Mouse (Mus musculus): Measurements from ENCODE around the gene Pitpnb.

Gene Pitpnb

DNA sequence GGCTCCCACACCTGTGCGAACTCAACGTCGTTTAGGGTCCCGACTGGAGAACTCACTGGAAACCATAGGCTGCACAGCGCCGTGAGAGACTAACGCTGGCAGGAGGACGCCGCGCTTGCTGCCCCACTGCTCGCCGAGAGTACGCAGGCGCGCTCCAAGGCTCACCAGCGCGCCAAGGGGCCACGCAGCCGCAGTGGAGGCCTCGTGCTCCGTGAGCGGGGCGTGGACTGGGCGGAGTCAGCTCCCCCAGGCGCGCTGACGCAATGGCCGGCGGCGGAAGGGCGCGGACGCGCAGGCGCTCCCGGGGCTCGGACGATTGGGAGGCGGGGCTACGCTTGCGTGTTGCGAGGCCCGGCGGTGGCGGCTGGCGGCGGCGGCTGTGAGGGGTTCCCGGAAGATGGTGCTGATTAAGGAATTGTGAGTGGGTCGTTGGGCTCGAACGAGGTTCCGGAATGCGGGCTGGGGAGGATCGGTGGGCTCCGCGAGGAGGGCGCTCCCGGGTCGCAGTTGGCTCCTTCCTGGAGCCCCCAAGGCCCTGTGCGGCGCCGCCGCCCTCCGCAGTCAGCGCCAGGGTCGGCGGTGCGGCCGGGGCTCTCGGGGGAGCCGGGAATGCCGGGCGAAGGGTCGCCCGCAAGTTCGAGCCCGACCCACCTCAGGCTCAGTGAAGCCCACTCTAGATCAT is at the start of gene Pitpnb:
TSS of gene Pitpnb (plus strand) at position 347 of the 682 bp plus-strand sequence.
- DNase-seq (ENCODE audit: low spot score in 2 of 2), result peak; percentile 98 to 99

DNA sequence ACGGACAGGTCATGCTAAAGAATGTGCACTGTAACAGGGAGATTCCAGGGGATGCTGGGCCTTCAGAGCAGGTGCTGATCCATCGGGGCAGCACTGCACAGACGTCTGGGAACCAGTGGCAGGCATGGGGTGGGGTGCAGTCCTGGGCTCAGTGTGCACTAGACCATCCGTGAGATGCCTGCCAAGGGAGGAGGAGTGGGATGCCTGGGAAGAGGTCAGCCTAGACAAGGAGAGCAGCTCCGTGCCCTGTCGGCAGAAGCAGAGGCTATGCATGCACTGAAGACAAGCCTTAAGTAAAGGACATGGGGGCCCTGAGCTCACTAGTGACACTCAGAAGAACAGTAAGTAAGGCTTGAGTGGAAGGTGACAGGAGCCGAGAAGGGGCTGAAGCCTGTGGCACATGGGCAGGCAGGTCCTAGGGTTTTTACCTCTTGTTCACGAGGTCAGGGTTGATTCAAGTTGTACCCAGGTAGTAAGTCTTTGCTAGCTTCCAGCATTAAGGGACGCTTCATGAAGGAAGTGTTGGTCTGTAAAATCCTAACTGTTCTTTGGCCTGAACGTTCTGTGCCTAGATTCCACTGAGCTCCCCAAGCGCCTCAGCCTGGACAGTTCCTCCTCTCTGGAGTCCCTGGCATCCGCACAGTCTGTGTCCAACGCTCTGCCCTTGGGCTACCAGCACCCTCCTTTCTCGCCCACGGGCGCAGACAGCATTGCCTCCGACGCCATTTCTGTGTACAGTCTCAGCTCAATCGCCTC is 46.0 kb upstream of the Pitpnb start:
- DNase-seq (ENCODE audit: low spot score in 2 of 2), result no peak

DNA sequence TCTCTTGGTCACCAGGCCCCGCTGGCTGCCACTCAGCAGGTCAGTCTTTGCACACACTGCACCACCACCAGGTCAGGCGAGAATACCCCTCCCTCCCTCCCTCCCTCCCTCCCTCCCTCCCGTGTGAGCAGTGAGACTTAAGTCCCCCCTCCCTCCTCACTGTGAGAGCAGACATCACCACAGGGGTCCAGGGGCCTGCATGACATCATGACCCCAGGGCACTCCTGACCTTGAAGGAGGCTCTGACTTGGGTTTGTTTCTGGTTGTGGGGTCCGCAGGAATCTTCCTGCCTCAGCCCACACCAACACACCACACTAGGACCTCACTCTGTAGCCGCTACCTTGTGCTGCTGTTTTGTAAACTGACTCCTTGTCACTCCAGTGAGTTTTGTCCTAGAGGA is 43.0 kb upstream of the Pitpnb start:
- no peak for DNase-seq (ENCODE audit: low spot score in 2 of 2)

DNA sequence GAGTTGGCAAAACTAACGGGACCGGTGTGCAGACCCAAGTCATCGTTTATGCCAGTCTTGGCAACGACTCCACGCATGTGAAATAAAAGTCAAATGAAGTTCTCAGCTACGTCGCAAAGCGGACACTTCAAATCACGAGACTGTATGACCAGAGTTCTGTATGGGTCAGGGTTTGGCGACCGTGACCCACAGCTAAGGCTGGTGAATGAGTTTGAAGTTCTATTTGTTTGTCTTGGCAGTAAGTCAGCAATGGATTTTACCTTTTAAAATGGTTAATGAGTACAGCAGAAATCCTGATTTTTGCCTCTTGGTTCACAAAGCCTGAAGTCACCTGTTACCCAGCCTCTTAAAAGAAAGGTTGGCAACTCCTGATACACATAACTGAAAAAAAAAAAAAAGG is 42.1 kb upstream of the Pitpnb start:
- no peak for DNase-seq (ENCODE audit: low spot score in 2 of 2)

DNA sequence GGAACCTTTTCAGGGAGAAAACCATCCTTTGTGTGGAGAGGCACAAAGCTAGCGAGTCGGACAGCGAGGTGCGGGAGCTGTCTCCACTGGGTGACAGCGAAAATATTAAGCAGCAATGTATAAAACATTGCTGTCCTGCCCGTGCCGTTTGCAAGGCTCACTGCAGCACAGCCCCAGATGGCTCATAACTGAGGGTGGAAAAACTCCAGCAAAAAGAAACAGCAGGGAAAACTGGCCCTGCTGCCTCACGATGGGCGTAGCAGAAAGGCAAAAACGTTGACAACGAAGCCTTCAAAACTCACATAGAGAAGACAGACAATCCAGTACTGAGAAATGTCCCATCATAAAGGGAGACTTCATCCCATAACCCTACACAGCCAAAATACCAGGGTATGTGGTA is 40.5 kb upstream of the Pitpnb start:
- no peak for DNase-seq (ENCODE audit: low spot score in 2 of 2)

DNA sequence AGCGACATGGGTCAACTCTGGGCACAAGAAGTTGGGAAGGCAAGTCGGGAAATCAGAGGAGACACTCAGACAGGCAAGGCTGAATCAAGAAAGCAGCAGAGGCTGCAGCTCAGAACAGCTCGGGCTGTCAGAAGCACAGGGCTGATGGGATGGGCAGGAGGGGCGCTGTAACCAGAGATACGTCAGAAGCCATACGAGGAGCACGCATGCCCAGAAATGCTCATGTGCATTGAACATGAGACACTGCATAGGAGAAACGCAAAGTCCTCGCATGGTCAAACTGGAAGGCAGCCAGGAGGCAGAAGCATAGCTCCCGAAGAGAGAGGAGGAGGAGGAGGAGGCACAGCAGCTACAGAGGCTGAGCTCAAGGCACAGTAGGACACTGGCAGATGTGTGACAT is 38.9 kb upstream of the Pitpnb start:
- no peak for DNase-seq (ENCODE audit: low spot score in 2 of 2)

DNA sequence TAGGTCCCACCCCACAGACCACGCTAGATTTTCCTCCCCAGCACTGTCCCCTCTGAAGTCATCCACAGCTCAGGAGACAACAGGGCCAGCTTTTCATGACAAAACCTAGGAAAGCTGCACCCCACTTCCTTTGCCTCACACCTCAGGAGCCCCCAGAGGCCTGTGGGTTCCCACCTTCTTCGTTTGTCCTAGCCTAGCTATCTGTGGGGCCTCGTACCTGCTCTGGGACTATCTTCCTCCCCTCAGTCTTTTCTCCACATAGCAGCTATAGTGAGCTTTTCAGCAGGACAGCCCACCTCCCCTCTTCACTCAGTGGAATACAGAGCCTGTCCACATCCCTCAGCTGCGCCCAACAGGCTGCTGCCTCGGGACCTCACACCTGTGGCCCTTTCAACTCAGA is 32.8 kb upstream of the Pitpnb start:
- DNase-seq (ENCODE audit: low spot score in 2 of 2), result no peak

DNA sequence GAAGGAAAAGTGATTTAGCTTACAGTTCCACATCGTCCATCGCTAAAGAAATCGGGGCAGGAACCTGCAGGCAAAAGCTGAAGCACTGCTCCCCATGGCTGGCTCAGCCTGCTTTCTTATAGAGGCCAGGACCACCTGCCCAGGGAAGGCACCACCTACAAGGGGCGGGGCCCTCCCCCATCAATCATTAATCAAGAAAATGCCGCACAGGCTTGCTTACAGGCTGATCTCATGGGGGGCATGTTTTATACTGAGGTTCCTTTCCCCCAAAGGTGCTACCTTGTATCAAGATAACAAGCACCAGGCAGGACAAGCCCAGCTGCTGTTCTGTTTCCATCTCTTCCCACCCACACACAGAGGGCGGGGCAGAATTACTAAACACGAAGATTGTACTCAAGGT is 31.9 kb upstream of the Pitpnb start:
- no peak for DNase-seq (ENCODE audit: low spot score in 2 of 2)

DNA sequence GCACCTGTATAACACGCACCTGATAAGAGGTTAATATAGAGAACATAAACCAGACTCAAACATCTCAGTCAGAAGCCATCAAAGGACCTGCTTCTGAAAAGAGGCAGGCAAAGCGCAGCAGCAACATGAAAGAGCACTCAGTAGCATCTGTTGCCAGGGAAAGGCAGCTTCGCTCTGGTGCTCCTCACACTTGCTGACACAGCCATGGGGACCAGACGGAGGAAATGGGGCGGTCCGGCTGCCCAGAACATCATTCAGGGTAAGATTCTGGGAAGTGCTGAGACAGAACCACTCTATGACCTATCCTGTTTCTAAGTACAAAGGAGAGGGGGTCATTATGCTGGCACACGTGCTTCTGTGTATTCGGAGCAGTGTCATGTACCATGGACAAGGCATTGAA is 29.8 kb upstream of the Pitpnb start:
- no peak for DNase-seq (ENCODE audit: low spot score in 2 of 2)

DNA sequence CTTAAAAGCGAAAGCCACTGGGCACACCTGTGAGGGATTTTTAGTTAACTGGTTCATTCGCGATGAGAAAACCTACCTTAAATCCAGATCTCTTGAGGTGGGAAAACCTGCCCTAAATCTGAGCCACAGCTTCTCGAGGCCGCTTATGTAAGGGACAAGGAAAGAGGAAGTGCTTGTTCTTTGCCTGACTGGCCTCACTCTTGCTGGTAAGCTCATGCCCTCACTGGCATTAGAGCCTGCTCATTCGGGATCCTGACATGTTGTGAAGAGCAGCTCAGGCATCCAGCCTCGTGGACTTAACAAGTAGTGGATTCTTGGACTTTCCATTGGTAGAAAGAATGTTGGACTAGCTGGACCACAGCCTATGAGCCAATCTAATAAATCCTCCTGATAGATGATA is 28.8 kb upstream of the Pitpnb start:
- no peak for DNase-seq (ENCODE audit: low spot score in 2 of 2)

DNA sequence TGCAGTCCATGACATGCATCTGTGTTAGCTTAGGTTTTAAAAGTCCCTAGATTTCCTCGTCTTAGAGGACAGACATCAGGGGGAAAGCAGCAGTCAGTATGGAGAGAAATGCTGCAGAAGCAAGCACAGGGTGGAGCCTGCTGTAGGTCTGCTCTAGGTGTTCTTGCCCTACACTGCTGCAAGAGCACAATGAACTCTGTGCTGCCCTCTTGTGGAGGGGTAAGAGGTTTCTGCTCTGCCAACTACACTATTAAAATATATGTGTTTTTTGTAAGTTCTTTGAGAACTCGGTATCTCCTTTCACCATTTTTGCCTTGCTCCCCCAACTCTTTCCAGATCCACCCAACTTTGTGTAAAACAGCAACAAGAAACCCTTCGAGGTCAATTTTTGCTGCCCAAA is 25.8 kb upstream of the Pitpnb start:
- DNase-seq (ENCODE audit: low spot score in 2 of 2), result no peak

DNA sequence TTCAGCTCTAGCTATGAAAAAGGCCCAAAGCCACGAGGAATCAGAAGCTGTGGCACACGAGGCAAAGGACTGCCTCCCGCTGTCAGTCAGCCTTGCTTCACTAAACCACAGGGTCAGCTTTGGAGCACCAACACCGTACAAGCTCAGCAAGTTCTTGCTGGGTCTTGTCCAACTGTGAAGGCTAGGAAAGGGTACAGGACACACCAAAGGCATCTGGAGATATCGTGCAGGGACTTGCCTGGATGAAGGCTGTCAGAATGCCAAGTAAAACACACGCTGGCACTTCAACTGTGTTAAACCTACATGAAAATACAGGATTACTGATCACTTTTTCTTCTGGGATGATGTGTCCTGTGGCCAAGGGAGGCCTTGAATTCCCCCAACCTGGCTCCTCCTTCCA is 20.4 kb upstream of the Pitpnb start:
- DNase-seq (ENCODE audit: low spot score in 2 of 2), result peak in 1 of 2 experiments; percentile 46

DNA sequence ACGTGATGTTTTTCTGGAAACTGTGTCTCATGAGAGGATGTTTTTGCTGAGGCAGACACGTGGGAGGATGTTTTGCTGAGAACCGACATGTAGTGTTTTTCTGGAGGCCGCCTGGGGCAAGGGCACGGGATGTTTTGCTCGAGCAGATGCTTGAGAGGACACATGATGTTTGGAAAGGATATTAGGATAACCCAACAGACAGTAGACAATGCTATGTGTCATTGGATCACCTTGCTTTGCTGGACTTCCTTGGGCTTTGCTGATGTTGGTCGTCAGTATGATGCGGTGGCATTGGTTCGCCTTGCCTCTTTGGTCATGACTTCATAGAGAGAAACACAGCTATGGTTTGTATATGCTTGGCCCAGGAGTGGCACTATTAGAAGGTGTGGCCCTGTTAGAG is 16.7 kb upstream of the Pitpnb start:
- no peak for DNase-seq (ENCODE audit: low spot score in 2 of 2)

DNA sequence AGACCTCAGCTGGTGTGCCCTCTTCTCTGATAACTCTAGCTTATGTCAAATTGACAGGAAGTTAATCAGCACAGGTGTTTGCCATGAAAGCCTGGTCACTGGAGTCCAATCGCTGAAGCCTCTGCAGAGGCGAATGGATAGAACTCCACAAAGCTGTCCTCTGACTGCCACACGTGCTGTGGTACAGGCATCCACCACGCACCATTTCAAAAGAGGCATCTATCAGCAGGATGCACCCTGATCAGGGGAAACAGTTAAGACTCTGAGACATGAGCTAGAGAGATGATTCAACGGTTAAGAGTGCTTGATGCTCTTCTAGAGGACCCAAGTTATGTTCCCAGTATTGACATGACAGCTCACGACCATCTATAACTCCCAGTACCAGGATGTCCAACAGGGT is 15.5 kb upstream of the Pitpnb start:
- no peak for DNase-seq (ENCODE audit: low spot score in 2 of 2)

DNA sequence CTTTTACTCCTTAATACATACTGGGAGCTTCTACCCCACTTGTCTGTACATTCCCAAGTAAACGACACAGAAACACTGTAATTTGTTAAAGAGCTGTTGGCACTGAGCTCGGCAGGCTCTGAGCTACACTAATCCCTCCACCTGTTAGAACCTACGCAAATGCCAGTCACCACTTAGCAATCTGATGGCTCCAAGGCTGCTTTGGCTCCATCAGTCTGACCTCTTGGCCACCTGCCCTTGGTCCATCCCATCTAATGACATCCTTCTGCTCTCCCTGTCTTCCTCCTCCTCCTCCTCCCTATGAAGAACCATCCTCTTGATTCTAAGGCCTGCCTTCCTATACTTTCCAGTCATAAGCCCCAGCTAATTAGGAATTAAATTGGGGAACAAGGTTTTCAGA is 13.0 kb upstream of the Pitpnb start:
- DNase-seq (ENCODE audit: low spot score in 2 of 2), result no peak

DNA sequence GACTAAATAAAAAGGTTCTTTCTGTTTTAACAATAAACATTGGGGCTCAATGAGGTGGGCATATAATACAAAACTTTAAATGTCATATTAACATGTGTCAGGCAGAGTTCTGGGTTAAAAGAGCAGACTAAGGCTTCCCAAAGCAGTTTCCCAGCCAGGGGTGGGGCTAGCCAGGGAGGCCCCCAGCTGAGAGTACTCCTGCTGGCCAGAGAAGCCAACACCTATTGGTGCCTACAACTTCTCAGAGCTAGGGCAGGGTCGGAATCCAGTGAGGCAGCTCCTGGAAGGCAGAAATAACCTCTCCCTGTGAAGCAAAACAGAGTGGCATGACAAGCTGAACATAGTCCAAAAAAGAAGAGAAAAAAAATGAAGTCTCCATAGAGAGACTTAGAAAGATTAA is 11.6 kb upstream of the Pitpnb start:
- no peak for DNase-seq (ENCODE audit: low spot score in 2 of 2)

DNA sequence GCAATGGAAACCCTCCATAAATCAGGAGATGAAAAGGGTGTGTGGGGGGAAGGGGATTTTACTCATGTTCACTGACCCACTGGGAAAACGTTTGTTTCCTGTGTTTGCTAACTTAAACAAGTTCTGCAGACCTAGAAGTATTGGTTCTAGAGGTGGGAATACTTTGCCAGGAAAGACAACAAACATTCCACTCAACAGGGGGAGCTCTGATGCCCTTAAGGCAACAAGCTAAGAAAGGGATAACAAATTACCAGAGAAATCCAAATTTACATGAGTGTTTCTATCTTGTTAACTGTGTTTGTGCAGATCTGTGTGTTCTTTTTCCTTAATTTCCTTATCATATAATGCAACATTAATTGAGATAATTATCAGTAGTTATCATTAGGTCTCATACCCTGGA is 4.8 kb upstream of the Pitpnb start:
- DNase-seq (ENCODE audit: low spot score in 2 of 2), result no peak

DNA sequence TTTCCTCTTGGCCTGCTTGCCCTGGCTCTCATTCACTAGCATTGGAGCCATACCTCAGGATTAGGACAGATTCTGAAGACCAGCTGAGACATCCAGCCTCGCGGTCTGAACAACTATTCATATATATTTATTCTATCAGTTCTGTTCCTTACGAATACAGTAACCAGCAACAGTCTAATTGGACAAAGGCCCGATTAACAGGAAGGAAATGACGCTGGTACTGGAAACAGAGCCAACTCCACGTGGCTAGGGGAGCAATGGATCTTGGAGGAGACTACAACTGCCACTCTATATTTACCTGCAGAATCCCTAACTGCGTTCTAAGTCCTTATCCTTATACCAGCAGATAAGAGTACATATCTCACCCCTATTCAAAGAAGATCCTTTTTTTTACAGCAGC is 3.1 kb upstream of the Pitpnb start:
- DNase-seq (ENCODE audit: low spot score in 2 of 2), result no peak

DNA sequence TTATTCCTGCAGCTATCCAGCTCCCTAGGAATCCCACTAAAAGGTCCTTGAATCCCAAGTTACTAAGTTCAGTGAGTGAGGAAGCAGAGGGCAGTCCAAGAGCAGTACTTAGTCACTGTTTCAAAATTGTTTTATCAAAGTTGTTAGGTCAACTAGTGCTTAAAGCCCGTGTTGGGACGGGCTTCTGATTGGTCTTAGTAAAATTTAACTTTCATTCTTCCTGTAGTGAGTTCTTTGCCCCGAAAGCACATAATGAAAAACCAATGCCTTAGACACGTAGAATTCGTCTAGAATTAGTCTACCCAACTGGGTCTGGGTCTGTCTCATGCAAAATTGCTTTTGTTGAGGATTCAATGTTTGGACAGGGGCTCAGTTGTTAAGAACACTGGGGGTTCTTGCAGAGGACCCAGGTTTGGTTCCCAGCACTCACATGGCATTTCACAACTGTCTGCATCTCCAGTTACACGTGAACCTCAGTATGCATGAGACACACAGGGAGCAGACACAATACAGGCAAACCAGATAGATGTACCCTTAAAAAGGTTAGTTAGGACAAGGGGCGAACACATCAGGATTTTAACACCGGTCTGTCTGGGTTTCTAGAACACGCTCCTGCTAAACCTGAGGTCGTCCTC is 664 bp upstream of the Pitpnb start:
- peak in 1 of 2 experiments; percentile 39 for DNase-seq (ENCODE audit: low spot score in 2 of 2)

DNA sequence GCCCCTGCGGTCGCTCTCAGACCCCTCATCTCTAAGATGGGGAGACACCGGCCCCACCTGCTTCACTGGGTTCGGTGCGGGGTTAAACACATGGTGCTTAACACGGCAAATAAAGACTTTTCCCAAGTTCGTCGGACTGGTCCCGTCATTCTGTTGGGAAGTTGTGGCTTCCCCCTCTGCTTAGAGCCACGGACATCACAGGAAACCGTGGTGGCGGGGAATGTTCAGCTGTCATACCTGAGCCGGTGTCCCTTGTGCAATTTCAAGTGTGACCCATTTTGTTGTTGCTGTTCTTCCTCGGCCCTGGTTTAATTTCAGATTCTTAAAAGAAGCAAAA is 504 bp downstream of the Pitpnb start:
- DNase-seq (ENCODE audit: low spot score in 2 of 2), result no peak

DNA sequence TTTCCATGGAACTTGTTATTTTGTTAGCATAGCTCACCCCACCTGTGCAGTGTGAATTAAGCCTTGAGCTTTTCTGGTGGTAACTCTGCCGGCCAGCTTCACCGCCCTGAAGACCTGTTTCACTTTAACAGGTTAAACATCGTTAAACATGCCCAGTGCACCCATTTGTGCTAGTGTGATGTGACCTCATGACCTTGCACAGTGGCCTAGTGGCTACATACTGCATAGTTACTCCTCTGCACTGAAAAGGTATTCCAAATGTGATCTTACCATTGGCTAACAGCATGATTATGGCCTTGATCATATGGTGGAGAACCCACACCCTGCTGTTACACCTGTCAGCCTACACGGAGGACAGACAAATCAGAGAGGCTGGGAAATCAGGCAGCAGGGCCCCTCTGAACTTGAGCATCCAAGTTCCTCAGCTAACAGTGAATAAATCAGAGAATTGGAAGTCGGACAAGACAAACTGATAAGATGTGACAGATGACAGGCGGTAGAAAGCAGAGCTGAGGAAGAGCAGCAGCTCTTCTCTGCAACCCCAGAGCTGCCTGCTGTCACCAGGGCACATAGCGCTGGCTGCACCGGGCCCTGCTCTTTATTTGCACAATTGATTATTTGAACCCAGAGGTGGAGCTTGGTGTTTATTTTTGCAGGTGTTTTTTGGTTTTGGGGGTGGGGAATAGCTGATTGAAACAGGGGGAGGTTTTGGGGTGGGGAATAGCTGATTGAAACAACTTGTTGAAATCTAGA is 5.6 kb downstream of the Pitpnb start:
- DNase-seq (ENCODE audit: low spot score in 2 of 2), result peak in 1 of 2 experiments; percentile 25

DNA sequence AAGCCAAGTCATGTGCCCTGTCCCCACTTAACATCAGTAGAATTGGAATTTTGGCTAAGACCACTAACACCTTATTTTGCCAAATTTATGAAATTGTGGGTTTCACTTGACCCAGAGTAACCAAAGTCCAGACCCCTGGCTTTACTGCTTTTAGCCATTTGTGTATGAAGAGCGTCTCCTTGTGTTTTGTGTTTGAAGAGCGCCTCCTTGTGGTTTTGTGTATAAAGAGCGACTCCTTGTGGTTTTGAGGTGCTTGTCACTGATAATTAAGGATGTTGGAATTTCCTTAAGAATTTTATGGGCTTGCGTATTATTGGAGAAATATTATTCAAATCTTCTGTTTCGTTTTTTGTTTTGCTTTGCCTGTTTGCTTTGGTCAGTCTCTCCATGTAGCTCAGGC is 11.0 kb downstream of the Pitpnb start:
- peak in 1 of 2 experiments; percentile 51 for DNase-seq (ENCODE audit: low spot score in 2 of 2)

All from urinary bladder, postnatal 4 days (tissue).